Mouse (Mus musculus) embryonic facial prominence, embryonic 12.5 days (tissue): ENCODE data around the gene Gfy. TPM values are rescaled to one million over a fixed set of nuclear protein-coding genes. Genes with fewer than 3 reads are reported as not detected.
"Not testable (repeated sequence)": the region's sequence is repeated elsewhere in the genome, so short reads cannot be mapped to it uniquely, and the experiment has no call there.

Source experiments
- ATAC-seq: fragments of 200-750 bp; cut with Nextera tagmentation; 2 replicates; pipeline ENCODE4 v1.8.0; 2017; ENCODE audit not compliant: insufficient number of reproducible peaks, insufficient read depth, low FRiP score, low TSS enrichment
- H3K27ac ChIP-seq: fragments of 300-500 bp; sonication (generic); 2 replicates; pipeline ENCODE4 v1.5.1; 2016; ENCODE audit warnings: mild to moderate bottlenecking
- H3K27me3 ChIP-seq: fragments of 300-500 bp; sonication (generic); 2 replicates; pipeline ENCODE4 v1.6.1; 2016; ENCODE audit warnings: mild to moderate bottlenecking, moderate library complexity
- H3K36me3 ChIP-seq: fragments of 300-500 bp; sonication (generic); 2 replicates; pipeline ENCODE4 v1.6.1; 2016; ENCODE audit warnings: mild to moderate bottlenecking
- H3K4me1 ChIP-seq: fragments of 300-500 bp; sonication (generic); 2 replicates; pipeline ENCODE4 v1.6.1; 2016
- H3K4me2 ChIP-seq: fragments of 300-500 bp; sonication (generic); replicated peaks from 2 replicates; pipeline ENCODE4 v1.6.1; 2016; ENCODE audit warnings: mild to moderate bottlenecking, moderate library complexity
- H3K4me3 ChIP-seq: fragments of 300-500 bp; sonication (generic); 2 replicates; pipeline ENCODE4 v1.5.1; 2016; ENCODE audit warnings: mild to moderate bottlenecking
- H3K9ac ChIP-seq: fragments of 300-500 bp; sonication (generic); 2 replicates; pipeline ENCODE4 v1.6.1; 2016; ENCODE audit warnings: mild to moderate bottlenecking, moderate library complexity
- H3K9me3 ChIP-seq: fragments of 300-500 bp; sonication (generic); 2 replicates; pipeline ENCODE4 v1.6.1; 2016; ENCODE audit warnings: mild to moderate bottlenecking, moderate library complexity
- WGBS: fragments of 180-500 bp; shearing (Covaris S2); methylation state at CpG from one replicate; pipeline ENCODE4 v1.1.7; 2016; 5-methylcytosine and 5-hydroxymethylcytosine counted together
- polyA plus RNA-seq: library from polyadenylated mRNA; unstranded; fragments of >200 nt; fragmentation: Nextera tagmentation; extraction: Ambion mirVana; gene quantifications from 2 replicates; pipeline ENCODE4 v1.2.1, GENCODE M21; 2016

Gfy gene
- polyA plus RNA-seq, 1 experiment from 2014 or later: 0.56 TPM

DNA sequence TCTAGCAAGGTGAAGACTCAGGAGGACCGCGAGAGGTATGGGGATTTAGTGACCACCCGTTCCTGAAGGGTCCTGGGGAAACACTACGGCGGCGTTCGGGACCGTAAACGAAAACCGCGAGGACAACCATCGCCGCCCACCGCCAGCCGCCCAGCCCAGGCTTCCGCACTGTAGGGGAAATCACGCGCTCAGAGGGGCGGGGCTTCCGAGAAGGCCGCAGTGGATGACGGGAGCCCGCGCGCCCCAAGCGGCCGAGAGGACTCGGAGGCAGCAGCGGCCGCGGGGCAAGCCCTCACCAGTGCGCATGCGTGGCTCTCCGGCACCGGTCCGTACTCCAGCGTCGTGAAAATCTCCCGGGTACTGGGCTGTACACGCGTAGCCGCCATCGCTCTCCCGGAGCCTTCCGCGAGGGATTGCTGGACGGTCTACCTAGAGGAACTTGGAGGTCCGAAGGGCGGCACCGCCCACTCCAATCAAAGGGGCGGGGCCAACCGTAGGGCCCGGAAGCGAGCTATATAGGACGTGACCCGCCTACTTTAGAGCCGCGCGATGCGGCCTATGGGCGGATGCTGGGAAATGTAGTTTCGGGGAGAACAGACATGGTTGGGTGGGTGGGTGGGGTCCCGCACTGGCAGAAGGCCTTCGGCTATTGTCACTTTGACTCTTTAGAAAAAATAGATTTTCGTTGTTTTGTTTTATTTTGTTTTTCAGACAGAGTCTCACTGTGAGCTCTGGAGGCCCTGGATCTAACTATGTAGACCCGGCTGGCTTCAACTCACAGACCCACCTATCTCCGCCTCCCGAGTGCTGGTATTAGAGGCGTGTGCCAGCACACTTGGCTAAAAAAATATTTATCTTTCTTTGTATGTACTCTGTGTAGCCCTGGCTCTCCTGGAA, 25.0 kb downstream of the Gfy start, which contains the start of the genes Pih1d1 and Aldh16a1:
Pih1d1 (plus strand) TSS at position 208 of the 897 bp plus-strand sequence.
Aldh16a1 (minus strand) TSS at position 489 of the 897 bp plus-strand sequence.
- Histone ChIP-seq H3K4me1 (peaks cover 16% of the 10 kb centered on the region), H3K9me3 (no peaks in the 10 kb centered on the region), H3K27ac (peak within 1 kb of the TSS; percentile 95), H3K9ac (peak within 1 kb of the TSS; percentile 78), H3K4me2 (peak within 1 kb of the TSS; percentile 74), H3K27me3 (no peaks in the 10 kb centered on the region), H3K4me3 (peak within 1 kb of the TSS; percentile 60), H3K36me3 (peaks cover 22% of the 10 kb centered on the region)
- peak; percentile 94 for ATAC-seq
- WGBS: 5% methylated on average over 68 of the region's 69 CpGs

DNA sequence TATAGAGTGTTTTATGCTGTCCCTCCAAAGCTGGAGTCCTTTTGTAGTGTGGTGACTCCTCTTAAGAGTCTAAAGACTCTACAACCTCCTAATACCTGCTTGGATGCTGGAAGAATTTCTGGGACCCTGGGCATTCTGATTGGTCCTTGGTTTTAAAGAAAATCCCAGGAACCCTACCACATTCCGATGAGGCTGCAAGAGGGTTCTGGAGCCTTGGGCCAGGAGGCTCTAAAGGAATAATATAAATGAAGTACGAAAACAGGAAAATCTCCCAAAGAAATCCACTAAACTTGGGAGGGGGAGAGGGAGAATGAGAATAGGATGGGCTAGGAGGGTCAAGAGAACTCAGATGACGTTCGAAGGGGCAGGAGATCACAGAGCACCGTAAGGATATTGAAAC, 25.8 kb downstream of the Gfy start:
- peak overlapping the region; percentile 74 for H3K4me2 ChIP-seq
- H3K4me3 ChIP-seq: peak overlapping the region; percentile 60
- H3K9me3 ChIP-seq: no peaks in the 10 kb centered on the region
- H3K27ac ChIP-seq: peak overlapping the region; percentile 95
- no peaks in the 10 kb centered on the region for H3K27me3 ChIP-seq
- WGBS: 2% methylated on average over 5 of the region's 5 CpGs
- H3K4me1 ChIP-seq: peaks cover 16% of the 10 kb centered on the region
- ATAC-seq: no peak
- H3K9ac ChIP-seq: peak overlapping the region; percentile 78
- peaks cover 15% of the 10 kb centered on the region for H3K36me3 ChIP-seq

DNA sequence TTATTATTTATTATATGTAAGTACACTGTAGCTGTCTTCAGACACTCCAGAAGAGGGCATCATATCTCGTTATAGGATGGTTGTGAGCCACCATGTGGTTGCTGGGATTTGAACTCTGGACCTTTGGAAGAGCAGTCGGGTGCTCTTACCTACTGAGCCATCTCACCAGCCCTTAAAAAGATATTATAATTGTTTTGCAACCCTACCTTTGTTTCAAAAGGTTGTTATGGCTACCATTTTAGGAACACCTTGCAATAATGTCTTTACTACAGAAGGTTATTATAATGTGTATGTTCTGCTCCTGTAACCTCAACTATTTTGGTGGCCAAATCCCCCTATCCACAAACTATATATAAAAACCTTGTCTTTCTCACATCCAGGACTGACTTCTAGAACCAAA, 26.3 kb downstream of the Gfy start:
- not testable (repeated sequence) for ATAC-seq, H3K27ac ChIP-seq, H3K9ac ChIP-seq, H3K9me3 ChIP-seq, H3K4me3 ChIP-seq, H3K27me3 ChIP-seq
- 97% methylated on average over 2 of the region's 2 CpGs for WGBS
- peaks cover 12% of the 10 kb centered on the region for H3K36me3 ChIP-seq
- H3K4me2 ChIP-seq: 0 out of 2 replicates have a peak overlapping the region, but pooled peaks have one; percentile 74
- peaks cover 16% of the 10 kb centered on the region for H3K4me1 ChIP-seq

DNA sequence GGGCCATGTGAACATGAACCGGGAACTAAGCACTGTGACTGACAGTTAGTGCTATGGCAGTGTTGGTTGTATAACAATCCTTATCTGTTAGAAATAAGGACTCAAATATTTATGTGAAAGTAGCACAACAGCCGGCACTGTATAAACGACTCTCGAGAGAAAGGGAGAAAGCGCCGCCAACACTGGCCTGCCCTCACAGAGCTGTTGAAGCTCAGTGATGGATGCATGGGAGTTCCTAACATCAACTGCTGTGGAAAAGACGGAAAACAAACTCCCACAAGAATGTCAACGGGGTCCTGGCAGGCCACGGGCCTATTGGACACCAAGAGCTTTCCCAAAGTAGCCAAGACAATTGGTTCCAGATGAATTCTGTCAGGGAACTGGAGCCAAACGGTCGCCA, 28.1 kb downstream of the Gfy start:
- Histone ChIP-seq H3K27ac (peak overlapping the region; percentile 17; the same call in 1 of the 2 replicates), H3K4me3 (no peak overlapping the region), H3K9ac (no peak overlapping the region), H3K9me3 (no peaks in the 10 kb centered on the region), H3K27me3 (no peaks in the 10 kb centered on the region), H3K36me3 (peaks cover 20% of the 10 kb centered on the region), H3K4me2 (no peak overlapping the region), H3K4me1 (peaks cover 16% of the 10 kb centered on the region)
- ATAC-seq: no peak
- 37% methylated on average over 11 of the region's 11 CpGs for WGBS

DNA sequence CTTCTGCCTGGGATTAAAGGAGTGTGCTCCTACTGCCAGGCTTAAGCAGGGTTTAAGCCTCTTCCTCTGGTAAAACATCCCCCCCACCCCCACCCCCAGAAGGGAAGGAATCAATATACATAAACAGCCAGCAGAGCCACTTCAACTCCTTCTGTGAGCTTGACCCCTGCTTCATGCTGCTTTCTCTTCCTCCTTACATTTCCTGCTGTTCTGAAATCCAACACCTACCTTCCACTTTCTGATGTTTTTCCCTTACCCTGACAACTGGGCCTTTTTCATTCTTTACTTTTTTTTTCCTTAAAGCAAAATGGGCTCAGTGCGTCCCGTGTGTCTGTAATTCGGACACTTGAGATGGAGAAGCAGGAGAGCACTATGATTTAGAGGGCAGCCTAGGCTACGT, 29.0 kb downstream of the Gfy start:
- H3K27me3 ChIP-seq: no peaks in the 10 kb centered on the region
- H3K9me3 ChIP-seq: no peaks in the 10 kb centered on the region
- WGBS: 40% methylated on average over 4 of the region's 4 CpGs
- peaks cover 30% of the 10 kb centered on the region for H3K36me3 ChIP-seq
- H3K4me3 ChIP-seq: no peak overlapping the region
- no peak overlapping the region for H3K4me2 ChIP-seq
- ATAC-seq: no peak
- peak overlapping the region; percentile 32; the same call in 1 of the 2 replicates for H3K9ac ChIP-seq
- no peak overlapping the region for H3K27ac ChIP-seq
- H3K4me1 ChIP-seq: peaks cover 16% of the 10 kb centered on the region

DNA sequence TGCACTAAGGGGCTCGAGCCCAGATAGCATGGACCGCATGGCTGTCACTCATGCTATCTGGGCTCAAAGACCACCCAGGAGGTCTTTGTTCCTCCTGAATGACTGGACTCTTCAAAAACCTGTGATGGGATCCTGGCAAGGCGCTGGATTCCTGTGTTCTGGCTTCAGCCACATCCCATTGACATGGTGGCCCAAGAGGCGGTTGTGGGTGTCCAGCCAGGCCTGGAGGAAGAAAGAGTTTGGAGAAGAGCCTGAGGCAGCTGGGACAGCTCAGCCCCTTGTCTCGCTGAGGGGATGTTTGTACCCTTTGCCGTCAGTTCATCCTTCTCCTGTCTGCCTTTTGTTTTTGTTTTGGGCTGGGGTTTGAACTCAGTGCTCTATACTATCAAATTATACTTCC, 29.8 kb downstream of the Gfy start:
- no peak for ATAC-seq
- Histone ChIP-seq H3K27me3 (no peaks in the 10 kb centered on the region), H3K9ac (no peak overlapping the region), H3K9me3 (no peaks in the 10 kb centered on the region), H3K4me1 (peaks cover 16% of the 10 kb centered on the region), H3K27ac (no peak overlapping the region), H3K36me3 (peaks cover 36% of the 10 kb centered on the region), H3K4me2 (no peak overlapping the region), H3K4me3 (no peak overlapping the region)
- 55% methylated on average over 6 of the region's 6 CpGs for WGBS

DNA sequence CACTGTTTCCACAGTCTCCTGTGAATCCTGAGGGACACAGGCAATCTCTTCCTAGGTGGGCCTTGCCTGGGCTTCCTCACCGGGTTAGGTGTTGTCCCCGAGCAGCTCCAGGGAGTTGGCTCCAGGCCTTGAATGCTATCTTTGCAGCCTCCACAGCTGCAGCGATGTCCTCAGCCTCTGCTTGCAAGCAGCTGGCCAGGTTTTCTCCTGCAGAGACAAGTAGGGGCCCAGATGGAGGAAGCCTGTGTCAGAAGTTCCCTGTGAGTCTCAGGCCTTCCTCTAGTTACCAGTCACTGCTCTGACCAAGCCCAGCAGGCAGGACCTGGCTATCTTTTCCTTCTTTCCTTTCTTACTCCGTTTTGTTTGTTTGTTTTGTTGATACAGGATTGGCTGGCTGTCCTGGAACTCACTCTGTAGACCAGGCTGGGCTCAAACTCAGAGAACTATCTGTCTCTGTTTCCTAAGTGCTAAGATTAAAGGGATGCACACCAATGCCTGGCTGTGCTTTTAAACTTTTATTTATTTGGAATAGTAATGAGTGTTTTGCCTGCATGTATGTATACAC, 30.8 kb downstream of the Gfy start:
- WGBS: 62% methylated on average over 4 of the region's 4 CpGs

DNA sequence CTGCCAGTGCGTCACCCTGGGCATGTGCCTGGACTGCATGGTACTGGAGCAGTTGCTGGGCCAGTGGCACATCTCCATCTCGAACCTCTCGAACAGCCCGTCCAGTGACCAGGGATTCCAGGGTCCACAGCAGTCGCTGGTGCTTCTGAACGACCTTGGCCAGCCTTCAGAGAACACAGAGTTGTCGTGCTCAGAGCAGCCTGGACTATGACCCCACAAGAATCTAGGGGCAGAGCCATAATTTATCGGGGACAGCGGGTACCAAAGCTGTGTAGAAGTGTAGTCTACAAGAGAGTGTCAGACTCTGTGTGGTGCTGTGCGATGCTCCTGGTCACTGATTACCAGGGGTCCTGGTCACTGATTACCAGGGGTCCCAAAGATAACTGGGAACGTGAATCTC, 31.5 kb downstream of the Gfy start:
- no peak for ATAC-seq
- Histone ChIP-seq H3K4me1 (peaks cover 11% of the 10 kb centered on the region; the same call in 1 of the 2 replicates), H3K27me3 (no peaks in the 10 kb centered on the region), H3K27ac (no peak overlapping the region), H3K9me3 (no peaks in the 10 kb centered on the region), H3K4me3 (no peak overlapping the region), H3K9ac (no peak overlapping the region), H3K36me3 (peaks cover 52% of the 10 kb centered on the region), H3K4me2 (no peak overlapping the region)
- WGBS: 91% methylated on average over 11 of the region's 11 CpGs

More for the DNA sequence above, 30.8 kb downstream of the Gfy start:
- H3K9me3 ChIP-seq: no peaks in the 10 kb centered on the region
- no peak for ATAC-seq
- H3K9ac ChIP-seq: no peak overlapping the region
- peaks cover 15% of the 10 kb centered on the region for H3K4me1 ChIP-seq
- no peaks in the 10 kb centered on the region for H3K27me3 ChIP-seq
- no peak overlapping the region for H3K4me3 ChIP-seq
- H3K27ac ChIP-seq: no peak overlapping the region
- H3K4me2 ChIP-seq: no peak overlapping the region
- H3K36me3 ChIP-seq: peaks cover 45% of the 10 kb centered on the region

DNA sequence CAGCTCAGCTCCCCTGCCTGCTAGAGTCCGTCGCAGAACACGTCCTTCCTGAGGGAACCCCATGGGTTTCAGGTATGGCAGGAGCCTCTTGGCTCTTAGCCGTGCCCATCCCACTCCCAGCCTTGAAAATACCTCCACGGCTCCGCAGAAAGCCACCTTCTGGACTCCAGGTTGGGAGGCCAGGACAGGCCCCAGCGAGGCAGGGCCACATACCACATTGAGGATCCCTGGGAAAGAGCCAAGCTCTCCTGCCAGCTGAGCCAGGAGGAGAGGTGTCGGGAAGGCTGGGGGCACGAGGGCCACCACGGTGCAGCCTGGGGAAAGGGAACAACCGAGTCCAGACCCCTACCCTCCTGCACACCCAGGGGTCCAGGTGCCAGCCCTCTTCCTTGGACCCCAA, 32.1 kb downstream of the Gfy start:
- WGBS: 93% methylated on average over 11 of the region's 11 CpGs
- Histone ChIP-seq H3K27ac (no peak overlapping the region), H3K4me1 (peaks cover 11% of the 10 kb centered on the region; the same call in 1 of the 2 replicates), H3K36me3 (peaks cover 59% of the 10 kb centered on the region), H3K9me3 (no peaks in the 10 kb centered on the region), H3K27me3 (no peaks in the 10 kb centered on the region), H3K9ac (no peak overlapping the region), H3K4me2 (no peak overlapping the region), H3K4me3 (no peak overlapping the region)
- no peak for ATAC-seq

DNA sequence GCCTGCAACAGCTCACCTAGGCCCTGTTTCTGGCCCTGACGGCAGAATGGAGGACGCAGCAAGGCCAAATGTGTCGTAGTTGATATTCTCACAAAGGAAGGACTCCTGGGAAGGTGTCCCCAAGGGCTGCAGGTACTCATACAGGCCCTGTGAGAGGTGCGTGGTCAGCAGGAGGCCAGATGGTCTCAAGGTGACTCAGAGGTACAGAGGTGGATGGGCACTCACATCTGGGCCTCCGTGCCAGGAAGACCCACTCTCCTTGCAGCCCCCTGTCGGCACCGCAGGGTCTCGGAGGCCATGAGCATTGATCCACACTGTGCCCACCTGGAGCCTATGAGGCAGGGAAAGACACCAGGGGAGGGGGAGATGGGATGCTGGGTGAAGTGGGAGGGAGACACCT, 33.9 kb downstream of the Gfy start:
- H3K9me3 ChIP-seq: no peaks in the 10 kb centered on the region
- H3K36me3 ChIP-seq: peaks cover 62% of the 10 kb centered on the region
- no peak overlapping the region for H3K27ac ChIP-seq
- H3K27me3 ChIP-seq: no peaks in the 10 kb centered on the region
- 98% methylated on average over 8 of the region's 8 CpGs for WGBS
- ATAC-seq: no peak
- 0 out of 2 replicates have a peak, but pooled peaks cover under 1% of the 10 kb centered on the region for H3K4me1 ChIP-seq
- no peak overlapping the region for H3K9ac ChIP-seq
- no peak overlapping the region for H3K4me2 ChIP-seq
- no peak overlapping the region for H3K4me3 ChIP-seq

DNA sequence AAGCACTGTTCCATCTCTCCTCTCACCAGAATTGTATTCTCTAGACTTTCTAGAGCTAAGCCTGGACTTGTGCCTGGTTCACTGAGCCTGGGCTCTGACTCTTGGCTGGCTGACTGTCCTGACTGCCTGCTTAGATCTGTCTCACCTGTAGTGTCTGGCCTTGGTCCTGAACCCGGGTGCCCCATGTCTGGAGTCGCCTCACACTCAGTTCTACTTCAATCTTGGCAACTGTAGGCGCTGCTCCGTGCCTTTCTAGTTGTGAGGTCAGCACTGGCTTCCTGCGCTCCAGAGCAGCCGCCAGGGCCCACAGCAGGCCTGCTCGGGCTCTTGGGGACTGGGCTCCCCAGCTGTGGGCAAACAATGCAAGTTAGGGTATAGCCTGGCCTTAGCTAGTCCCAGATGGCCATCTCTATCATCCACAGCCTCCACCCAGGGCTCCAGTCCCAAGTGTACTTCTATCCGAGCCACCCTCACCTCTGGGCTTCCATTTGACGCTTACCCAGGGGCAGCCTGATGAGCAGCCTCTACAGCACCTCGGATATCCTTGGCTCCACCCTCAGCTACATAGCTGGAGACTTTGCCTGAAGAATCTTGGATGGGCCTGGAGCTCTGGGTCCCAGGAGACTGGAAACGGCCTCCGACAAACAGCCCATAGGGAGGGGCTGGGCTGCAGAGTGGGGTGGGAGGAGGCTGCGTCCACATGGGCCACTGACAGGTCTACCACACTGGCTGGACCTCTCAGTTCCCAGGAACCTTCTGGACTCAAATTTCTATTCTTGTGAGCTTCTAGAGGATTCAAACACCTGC, 34.8 kb downstream of the Gfy start:
- Histone ChIP-seq H3K4me3 (no peak overlapping the region), H3K9me3 (no peaks in the 10 kb centered on the region), H3K27me3 (no peaks in the 10 kb centered on the region), H3K4me1 (no peaks in the 10 kb centered on the region), H3K36me3 (peaks cover 62% of the 10 kb centered on the region), H3K4me2 (no peak overlapping the region), H3K27ac (no peak overlapping the region), H3K9ac (no peak overlapping the region)
- WGBS: 84% methylated on average over 13 of the region's 13 CpGs
- no peak for ATAC-seq
